Comparison of ENCODE assay signal across 8 mouse cellular contexts in the genomic region with DNA sequence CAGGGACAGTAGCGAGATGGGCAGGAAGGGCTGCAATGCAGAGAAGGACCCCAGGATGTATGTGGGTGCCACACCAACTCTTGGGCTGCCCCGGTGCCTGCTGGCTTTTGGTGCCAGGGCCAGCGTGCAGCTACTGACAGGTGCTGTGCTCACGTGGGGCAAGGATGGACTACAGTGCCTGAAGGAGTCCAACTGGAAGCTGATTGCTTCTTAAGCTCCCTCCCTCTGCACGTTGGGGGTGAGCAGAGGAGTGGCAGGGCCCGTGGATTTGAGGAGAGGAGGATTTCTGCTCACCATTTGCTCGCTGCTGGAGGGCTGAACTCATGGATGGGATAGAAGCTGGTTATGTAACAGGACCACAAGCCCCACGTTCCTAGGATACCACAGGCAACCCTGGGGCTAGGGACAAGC. TPM values are rescaled to one million over a fixed set of nuclear protein-coding genes. Genes with fewer than 3 reads are reported as not detected.
DNase-seq lines count a peak whose midpoint lies in the region; ATAC-seq and TF ChIP-seq lines count a peak whose summit lies in the region.

No protein-coding gene starts in this region.

- DNase-seq in cerebellum, adult 11-12 months = peak; percentile 95
- no peak for DNase-seq in cerebellum, postnatal 10 days
- DNase-seq in right cerebral cortex, postnatal 14 days = peak; percentile 60
- no peak for DNase-seq in adrenal gland, adult 18-20 months (ENCODE audit: low spot score in 2 of 2)

- peak overlapping the region; percentile 66; the same call in 1 of the 2 replicates for H3K4me3 ChIP-seq in E14TG2a.4 (replicated peaks; ENCODE audit: low read length)
- H3K4me3 ChIP-seq in erythroblast, embryonic 14.5 days (replicated peaks) = peak overlapping the region; percentile 43
- H3K4me3 ChIP-seq in intestine, embryonic 15.5 days (replicated peaks) = peak overlapping the region; percentile 37
- peak overlapping the region; percentile 48 for H3K4me3 ChIP-seq in liver, embryonic 15.5 days (replicated peaks)

- no peaks in the 10 kb centered on the region for H3K36me3 ChIP-seq in E14TG2a.4 (ENCODE audit: insufficient read depth, low read length)
- peaks cover 2% of the 10 kb centered on the region; the same call in 1 of the 2 replicates for H3K36me3 ChIP-seq in erythroblast, embryonic 14.5 days (ENCODE audit: control insufficient read depth)
- H3K36me3 ChIP-seq in intestine, embryonic 15.5 days = no peaks in the 10 kb centered on the region
- no peaks in the 10 kb centered on the region for H3K36me3 ChIP-seq in liver, embryonic 15.5 days (replicated peaks)

- H3K27ac ChIP-seq in intestine, embryonic 15.5 days = peak overlapping the region; percentile 77
- peak overlapping the region; percentile 65 for H3K27ac ChIP-seq in liver, embryonic 15.5 days (replicated peaks)

- 13% methylated on average over 8 of the region's 8 CpGs for WGBS in intestine, embryonic 15.5 days
- WGBS in liver, embryonic 15.5 days (ENCODE audit: insufficient replicate concordance) = 15% methylated on average over 8 of the region's 8 CpGs

- no peaks in the 10 kb centered on the region for H3K9me3 ChIP-seq in E14TG2a.4 (ENCODE audit: low read length)
- H3K9me3 ChIP-seq in erythroblast, embryonic 14.5 days (ENCODE audit: control insufficient read depth, low read length) = no peaks in the 10 kb centered on the region
- H3K9me3 ChIP-seq in intestine, embryonic 15.5 days = no peaks in the 10 kb centered on the region
- H3K9me3 ChIP-seq in liver, embryonic 15.5 days (replicated peaks) = no peaks in the 10 kb centered on the region

- H3K27me3 ChIP-seq in E14TG2a.4 (ENCODE audit: insufficient read depth, low read length) = peaks cover 50% of the 10 kb centered on the region
- no peaks in the 10 kb centered on the region for H3K27me3 ChIP-seq in erythroblast, embryonic 14.5 days (ENCODE audit: control insufficient read depth)
- H3K27me3 ChIP-seq in intestine, embryonic 15.5 days (replicated peaks) = no peaks in the 10 kb centered on the region
- no peaks in the 10 kb centered on the region for H3K27me3 ChIP-seq in liver, embryonic 15.5 days

- TF ChIP-seq CTCF in E14TG2a.4 (conservative IDR thresholded peaks at IDR 0.05; ENCODE audit: low read length) = no peak

- peak overlapping the region; percentile 47 for H3K9ac ChIP-seq in intestine, embryonic 15.5 days
- peak overlapping the region; percentile 37 for H3K9ac ChIP-seq in liver, embryonic 15.5 days

- peak; percentile 32 for ATAC-seq in intestine, embryonic 15.5 days
- ATAC-seq in liver, embryonic 15.5 days (ENCODE audit: insufficient read depth) = peak; percentile 8

- peaks cover 14% of the 10 kb centered on the region for H3K4me1 ChIP-seq in E14TG2a.4 (replicated peaks; ENCODE audit: low read depth, low read length)
- H3K4me1 ChIP-seq in erythroblast, embryonic 14.5 days (ENCODE audit: control insufficient read depth) = peaks cover 37% of the 10 kb centered on the region
- H3K4me1 ChIP-seq in intestine, embryonic 15.5 days (replicated peaks) = peaks cover 12% of the 10 kb centered on the region
- peaks cover 35% of the 10 kb centered on the region for H3K4me1 ChIP-seq in liver, embryonic 15.5 days (replicated peaks)

- H3K4me2 ChIP-seq in intestine, embryonic 15.5 days (replicated peaks) = peak overlapping the region; percentile 73
- H3K4me2 ChIP-seq in liver, embryonic 15.5 days = peak overlapping the region; percentile 80

RNA-seq across cellular contexts. Expression of a gene that starts 0.7 kb away (rescaled TPM):
- 0.26 and 0.90 TPM in 2 replicates for polyA plus RNA-seq in erythroblast, embryonic 14.5 days (2012)
- 15.9 and 17.7 TPM in 2 replicates for polyA plus RNA-seq in intestine, embryonic 15.5 days (2015; fragmentation: Nextera tagmentation; extraction: Ambion mirVana)
- polyA plus RNA-seq in liver, embryonic 15.5 days (2015; fragmentation: Nextera tagmentation; extraction: Ambion mirVana) = 6.2 and 8.1 TPM in 2 replicates
- total RNA-seq in adrenal gland, adult 18-20 months (2021) = 10 to 100 TPM; 45.0 to 46.9 TPM

RNA-seq across cellular contexts. Expression of a gene that starts 55.6 kb away (rescaled TPM):
- 1.7 and 2.3 TPM in 2 replicates for polyA plus RNA-seq in erythroblast, embryonic 14.5 days (2012)
- 25.9 and 26.0 TPM in 2 replicates for polyA plus RNA-seq in intestine, embryonic 15.5 days (2015; fragmentation: Nextera tagmentation; extraction: Ambion mirVana)
- polyA plus RNA-seq in liver, embryonic 15.5 days (2015; fragmentation: Nextera tagmentation; extraction: Ambion mirVana) = 11.1 and 12.2 TPM in 2 replicates
- total RNA-seq in adrenal gland, adult 18-20 months (2021) = 100 to 1,000 TPM; 103 to 121 TPM

RNA-seq across cellular contexts. Expression of a gene that starts 57.6 kb away (rescaled TPM):
- polyA plus RNA-seq in erythroblast, embryonic 14.5 days (2012) = 43.1 and 44.2 TPM in 2 replicates
- polyA plus RNA-seq in intestine, embryonic 15.5 days (2015; fragmentation: Nextera tagmentation; extraction: Ambion mirVana) = 95.0 and 102 TPM in 2 replicates
- polyA plus RNA-seq in liver, embryonic 15.5 days (2015; fragmentation: Nextera tagmentation; extraction: Ambion mirVana) = 71.7 and 79.3 TPM in 2 replicates
- total RNA-seq in adrenal gland, adult 18-20 months (2021) = 10 to 100 TPM; 69.7 to 70.0 TPM

RNA-seq across cellular contexts. Expression of a gene that starts 58.1 kb away (rescaled TPM):
- 0.78 and 0.85 TPM in 2 replicates for polyA plus RNA-seq in erythroblast, embryonic 14.5 days (2012)
- polyA plus RNA-seq in intestine, embryonic 15.5 days (2015; fragmentation: Nextera tagmentation; extraction: Ambion mirVana) = 16.8 and 17.2 TPM in 2 replicates
- 5.0 and 5.1 TPM in 2 replicates for polyA plus RNA-seq in liver, embryonic 15.5 days (2015; fragmentation: Nextera tagmentation; extraction: Ambion mirVana)
- total RNA-seq in adrenal gland, adult 18-20 months (2021) = 10 to 100 TPM; 68.9 to 69.9 TPM

Comparison
In these comparisons a context has a peak if more than half of its experiments do, and no peak if none do; other contexts are left out.
1. DNase-seq: peak in cerebellum, adult 11-12 months (single experiment) and right cerebral cortex, postnatal 14 days (single experiment); none in cerebellum, postnatal 10 days (0 of 2) and adrenal gland, adult 18-20 months (0 of 2).
2. Peak in every context shown above with its lines, with median percentiles within 50 percentile points of each other: H3K4me3 ChIP-seq.